Mouse (Mus musculus) layer of hippocampus, adult 2 months (tissue): ENCODE measurements around the gene Kcnab1. TPM values are rescaled to one million over a fixed set of nuclear protein-coding genes. Genes with fewer than 3 reads are reported as not detected.

Source experiments
- DNase-seq, 2 experiments: peaks; one replicate each; pipeline ENCODE4 v3.0.0; 2022; ENCODE audit warnings: low spot score in 2 of 2
- H3K27ac ChIP-seq: fragments of 200-600 bp; 2 replicates; pipeline ENCODE4 v1.8.1; 2022
- H3K4me3 ChIP-seq: fragments of 200-600 bp; 2 replicates; pipeline ENCODE4 v1.8.1; 2022; ENCODE audit warnings: mild to moderate bottlenecking
- CTCF ChIP-seq: fragments of 200-600 bp; conservative IDR thresholded peaks from 2 replicates; pipeline ENCODE4 v1.8.1; 2022; ENCODE audit warnings: antibody characterized with exemption, mild to moderate bottlenecking, moderate library complexity
- total RNA-seq, 2 experiments: library from RNA; stranded (reverse); gene quantifications; 2 replicates each; pipeline ENCODE4 v1.2.3; 2021

The Kcnab1 gene
- total RNA-seq, 2 experiments from 2014 or later: 138 to 151 TPM

DNA sequence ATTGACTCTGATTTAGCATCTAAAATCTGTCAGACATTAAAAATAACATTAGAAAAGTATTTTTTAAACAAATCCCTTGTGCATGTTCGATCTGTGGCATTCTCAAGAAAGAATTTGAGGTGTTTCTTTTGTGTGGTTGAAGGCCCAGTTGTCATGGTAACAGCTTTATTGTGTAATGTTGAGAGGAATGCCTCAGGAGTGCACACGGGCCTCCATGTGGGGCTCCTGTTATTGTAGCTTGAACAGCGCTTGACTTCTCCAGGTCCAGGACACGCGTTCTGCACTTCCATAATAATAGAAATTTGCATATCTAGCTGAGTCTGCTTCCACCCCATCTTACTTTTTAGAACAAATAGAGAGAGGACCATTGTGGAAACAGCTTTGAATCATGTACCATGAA lies 36.0 kb downstream of the Kcnab1 start:
- no peak for TF ChIP-seq CTCF
- no peak overlapping the region for H3K27ac ChIP-seq
- DNase-seq: no peak

GRCm38 (mm10) chr3:65151808-65152207 lies 42.6 kb downstream of the Kcnab1 start:
- no peak for DNase-seq
- Histone ChIP-seq H3K4me3 (no peak overlapping the region), H3K27ac (no peak overlapping the region)
- no peak for TF ChIP-seq CTCF

More for the DNA sequence above, 36.0 kb downstream of the Kcnab1 start:
- H3K4me3 ChIP-seq: no peak overlapping the region

DNA sequence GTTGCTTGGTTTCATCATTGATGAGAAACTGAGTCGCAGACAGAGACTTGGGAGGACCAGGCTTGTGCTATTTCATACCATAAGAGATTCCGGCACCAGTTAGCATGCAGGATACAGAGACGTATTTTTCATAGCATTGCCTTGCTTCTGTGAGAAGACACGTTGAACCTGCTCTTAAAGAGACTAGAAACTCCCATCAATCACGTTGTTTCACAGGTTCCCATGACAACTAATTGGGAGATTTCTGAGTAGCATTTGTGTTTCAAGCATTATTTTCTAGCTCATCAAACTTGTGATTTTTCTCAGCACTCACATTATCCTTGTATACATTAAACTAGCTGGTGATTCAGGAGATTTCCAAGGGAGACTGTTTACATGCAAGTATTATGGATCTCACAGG lies 63.8 kb downstream of the Kcnab1 start:
- TF ChIP-seq CTCF: no peak
- no peak for DNase-seq
- peak overlapping the region; percentile 36; the same call in 1 of the 2 replicates for H3K27ac ChIP-seq
- no peak overlapping the region for H3K4me3 ChIP-seq

DNA sequence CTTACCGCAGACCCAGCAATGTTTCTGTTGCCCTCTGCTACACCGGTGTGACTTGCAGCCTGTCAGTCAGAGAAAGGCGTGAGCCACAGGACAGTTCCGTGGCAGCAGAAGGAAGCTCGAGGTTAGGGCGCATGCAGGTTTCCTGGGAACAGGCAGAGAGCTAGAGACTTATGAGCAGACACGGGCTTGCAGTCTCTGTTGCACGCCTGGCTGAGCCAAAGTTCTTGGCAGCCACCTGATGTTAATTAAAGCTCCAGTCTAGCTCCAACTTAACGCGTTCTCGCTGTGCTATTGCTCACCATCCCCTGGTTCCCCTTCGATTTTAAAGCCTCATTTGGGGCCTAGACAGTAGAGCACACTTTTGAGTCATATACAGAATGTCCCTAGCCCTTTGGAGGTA lies 65.4 kb downstream of the Kcnab1 start:
- Histone ChIP-seq H3K27ac (peak overlapping the region; percentile 74), H3K4me3 (no peak overlapping the region)
- peak; percentile 45 to 68 for DNase-seq
- TF ChIP-seq CTCF: no peak

DNA sequence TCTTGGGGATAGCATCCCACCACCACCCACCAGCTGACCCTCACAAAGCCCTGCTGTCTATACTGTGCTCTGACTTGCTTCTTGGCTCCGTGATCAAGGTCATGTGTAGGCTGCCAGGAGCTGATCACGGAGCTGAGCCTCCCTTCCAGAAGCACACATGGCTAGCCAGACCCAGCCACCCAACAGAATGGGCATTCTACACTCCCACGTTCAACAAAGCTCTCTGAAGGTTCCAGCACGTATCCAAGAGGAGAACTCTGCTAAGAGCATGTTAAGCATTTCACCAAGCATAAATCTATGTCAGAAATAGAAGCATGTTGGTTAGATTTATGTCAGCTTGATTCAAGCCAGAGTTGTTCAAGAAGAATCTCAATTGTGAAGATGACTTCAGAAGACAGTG lies 66.6 kb downstream of the Kcnab1 start:
- Histone ChIP-seq H3K4me3 (no peak overlapping the region), H3K27ac (peak overlapping the region; percentile 74)
- no peak for DNase-seq
- no peak for TF ChIP-seq CTCF

GRCm38 (mm10) chr3:65176846-65177245 lies 67.7 kb downstream of the Kcnab1 start:
- DNase-seq: no peak
- no peak overlapping the region for H3K27ac ChIP-seq
- no peak for TF ChIP-seq CTCF
- H3K4me3 ChIP-seq: no peak overlapping the region

DNA sequence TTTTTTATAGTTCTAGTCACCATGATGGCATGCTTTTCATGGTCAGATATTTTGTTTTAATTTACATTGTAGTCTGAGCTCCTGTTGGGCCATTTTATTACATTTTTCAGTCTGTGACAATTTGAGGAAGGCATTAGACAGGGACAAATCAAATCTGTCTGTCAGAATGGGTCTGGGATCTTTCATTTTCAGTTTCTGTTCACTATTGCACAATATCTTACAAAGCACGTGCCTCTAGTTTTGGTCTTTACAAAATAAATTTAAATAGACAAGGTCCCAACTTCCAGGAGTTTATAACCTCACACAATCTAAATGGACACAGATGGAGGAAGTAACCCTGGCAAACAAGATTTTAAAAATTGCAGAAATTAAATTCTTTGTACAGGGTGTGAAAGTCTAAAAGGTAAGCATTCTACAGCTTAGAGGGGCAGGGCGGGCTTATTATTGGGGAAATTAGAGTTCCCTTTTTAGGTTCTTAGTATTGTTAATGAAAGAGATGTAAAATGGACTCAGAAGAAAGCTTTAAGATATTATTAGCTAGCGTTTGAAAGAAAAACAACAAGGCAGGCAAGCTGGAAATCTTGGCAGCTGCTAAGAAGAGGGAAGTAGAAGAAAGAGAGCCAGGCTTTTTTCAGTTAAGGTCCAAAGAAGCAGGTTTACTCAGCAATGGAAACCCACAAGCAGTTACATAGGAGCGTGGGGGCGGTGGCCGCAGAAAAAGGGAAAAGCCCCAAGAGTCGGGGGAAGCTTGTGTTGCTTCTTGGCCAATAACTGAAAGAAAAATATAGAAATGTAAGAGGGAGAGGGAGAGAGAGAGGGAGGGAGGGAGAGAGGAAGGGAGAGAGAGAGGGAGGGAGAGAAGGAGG lies 78.9 kb downstream of the Kcnab1 start:
- TF ChIP-seq CTCF: no peak
- no peak for DNase-seq
- peak overlapping the region; percentile 32; the same call in 1 of the 2 replicates for H3K27ac ChIP-seq
- H3K4me3 ChIP-seq: no peak overlapping the region

GRCm38 (mm10) chr3:65200611-65201010 lies 91.4 kb downstream of the Kcnab1 start:
- Histone ChIP-seq H3K4me3 (no peak overlapping the region), H3K27ac (no peak overlapping the region)
- no peak for TF ChIP-seq CTCF
- no peak for DNase-seq

- no peak for DNase-seq
- no peak overlapping the region for H3K4me3 ChIP-seq
- H3K27ac ChIP-seq: no peak overlapping the region
- TF ChIP-seq CTCF: no peak
Measured at GRCm38 (mm10) chr3:65203361-65204117, 94.4 kb downstream of the Kcnab1 start.

DNA sequence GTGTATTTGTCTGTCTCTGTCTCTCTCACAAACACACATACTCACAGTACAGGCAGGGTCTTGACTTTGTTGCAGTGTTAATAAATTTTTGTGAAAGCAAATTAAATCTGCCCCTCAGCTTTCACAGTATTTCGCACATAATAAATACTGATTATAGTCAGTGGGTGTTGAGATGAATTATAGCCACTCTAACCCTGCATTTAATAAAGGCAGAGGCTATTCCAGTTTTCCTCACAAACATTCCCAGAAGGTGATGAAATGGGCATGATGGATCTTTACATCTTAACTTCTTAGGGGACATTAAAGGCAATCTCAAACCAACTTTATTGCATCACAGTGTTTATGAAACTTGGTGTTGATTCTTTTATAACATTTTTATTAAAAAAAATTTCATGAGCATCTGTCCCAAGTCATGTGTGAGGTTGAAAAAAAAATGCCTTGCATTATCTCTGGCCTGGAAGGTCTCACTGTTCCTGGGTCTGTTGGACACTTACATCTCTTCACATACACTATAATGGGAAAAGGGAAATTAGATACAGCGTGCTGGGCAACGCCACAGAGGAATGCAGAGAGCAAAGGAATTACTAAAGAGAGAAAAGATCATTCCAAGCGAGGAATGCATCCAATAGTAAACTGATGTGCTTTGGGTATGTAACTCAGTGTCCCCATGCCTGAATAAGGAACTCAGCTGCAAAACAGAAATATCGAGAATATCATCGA lies 95.3 kb downstream of the Kcnab1 start:
- DNase-seq: no peak
- no peak for TF ChIP-seq CTCF
- H3K4me3 ChIP-seq: no peak overlapping the region
- peak overlapping the region; percentile 65; the same call in 1 of the 2 replicates for H3K27ac ChIP-seq

DNA sequence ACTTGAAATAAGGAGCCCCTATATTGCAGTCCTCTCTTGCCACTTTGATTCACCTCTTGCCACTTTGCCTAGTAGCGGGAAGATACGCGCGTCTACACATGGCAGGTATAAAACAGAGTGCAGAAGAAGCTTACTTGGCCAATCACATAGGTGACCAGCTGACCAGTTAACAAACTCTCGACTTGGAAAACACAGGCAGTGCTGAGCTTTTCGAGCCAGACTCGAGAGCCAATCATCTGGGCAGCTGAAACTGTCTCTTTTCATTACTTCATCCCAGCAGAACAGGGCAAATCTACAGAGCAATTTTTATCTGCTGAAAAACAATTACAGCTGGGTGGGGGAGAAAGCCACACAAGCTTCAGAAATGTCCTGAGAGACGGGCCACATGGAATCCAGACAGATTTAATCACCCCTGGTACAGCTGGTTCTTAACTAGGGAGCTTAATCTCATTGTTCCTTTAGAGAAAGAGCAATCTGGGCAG lies 96.4 kb downstream of the Kcnab1 start:
- no peak for TF ChIP-seq CTCF
- Histone ChIP-seq H3K4me3 (no peak overlapping the region), H3K27ac (peak overlapping the region; percentile 65; the same call in 1 of the 2 replicates)
- peak in 1 of 2 experiments; percentile 29 for DNase-seq

DNA sequence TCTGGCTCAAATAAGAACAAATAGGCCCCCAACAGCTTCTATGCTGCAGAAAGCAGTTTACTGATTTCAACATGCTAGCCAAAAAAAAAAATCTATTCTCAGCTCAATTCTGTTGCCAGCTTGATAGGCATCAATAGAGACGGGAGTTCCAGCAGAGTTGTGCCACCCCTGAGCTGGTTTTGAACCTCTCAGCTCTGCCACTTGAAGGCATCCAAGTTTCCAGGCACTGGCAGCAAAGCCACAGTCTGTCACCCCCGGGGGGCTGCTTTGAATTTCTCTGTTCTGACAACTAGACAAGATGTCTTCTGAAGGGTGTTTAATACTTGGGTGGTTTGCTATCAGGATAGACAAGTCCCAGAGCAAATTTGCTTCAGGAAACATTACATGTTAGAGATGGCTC lies 104.5 kb downstream of the Kcnab1 start:
- Histone ChIP-seq H3K4me3 (no peak overlapping the region), H3K27ac (peak overlapping the region; percentile 37)
- TF ChIP-seq CTCF: no peak
- DNase-seq: no peak

DNA sequence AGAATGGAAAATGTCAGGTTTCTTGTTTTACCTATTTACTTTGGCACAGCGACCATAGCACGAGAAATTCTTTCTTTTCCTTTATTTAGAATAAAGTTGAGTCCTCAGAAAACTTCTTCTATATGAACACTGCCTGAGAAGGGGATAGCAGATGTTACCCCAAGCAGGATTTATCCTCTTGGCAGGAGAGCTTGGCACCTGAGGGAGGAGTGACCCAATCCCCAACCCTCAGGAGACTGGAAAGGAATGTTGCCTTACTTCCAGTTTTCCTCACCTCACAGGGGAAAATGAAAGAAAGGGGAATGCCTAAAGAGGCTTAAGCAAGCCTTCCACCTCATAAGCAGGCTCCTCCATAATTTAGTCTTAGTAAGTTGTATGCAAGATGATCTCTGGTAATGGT lies 105.5 kb downstream of the Kcnab1 start:
- no peak for DNase-seq
- no peak overlapping the region for H3K27ac ChIP-seq
- no peak overlapping the region for H3K4me3 ChIP-seq
- no peak for TF ChIP-seq CTCF
